Mouse (Mus musculus) ES-Bruce4 (cell line): ENCODE results near the gene Limd1.

ENCODE experiments used
- CTCF ChIP-seq: IDR thresholded peaks from one replicate; pipeline ENCODE4 v1.8.1; 2011; ENCODE audit warnings: low read depth, low read length
- EP300 ChIP-seq: IDR thresholded peaks from 2 replicates; pipeline ENCODE4 v1.6.1; 2011; ENCODE audit warnings: low read depth, low read length; ENCODE audit not compliant: insufficient read depth
- POLR2A ChIP-seq: IDR thresholded peaks from one replicate; pipeline ENCODE4 v1.8.1; 2011; ENCODE audit warnings: low read length; ENCODE audit not compliant: insufficient read depth

- TF ChIP-seq CTCF (no peak), POLR2A (no peak), EP300 (no peak)
Observed at GRCm38 (mm10) chr9:123510926-123511325, 32.4 kb downstream of the Limd1 start.
